Mouse (Mus musculus) right cerebral cortex, adult 2 months (tissue): ENCODE results near the gene Phb.

Experiments
- DNase-seq, 2 experiments: peaks; one replicate each; pipeline ENCODE4 v3.0.0; 2021 to 2022; ENCODE audit warnings: low spot score in 2 of 2

Gene Phb

DNA sequence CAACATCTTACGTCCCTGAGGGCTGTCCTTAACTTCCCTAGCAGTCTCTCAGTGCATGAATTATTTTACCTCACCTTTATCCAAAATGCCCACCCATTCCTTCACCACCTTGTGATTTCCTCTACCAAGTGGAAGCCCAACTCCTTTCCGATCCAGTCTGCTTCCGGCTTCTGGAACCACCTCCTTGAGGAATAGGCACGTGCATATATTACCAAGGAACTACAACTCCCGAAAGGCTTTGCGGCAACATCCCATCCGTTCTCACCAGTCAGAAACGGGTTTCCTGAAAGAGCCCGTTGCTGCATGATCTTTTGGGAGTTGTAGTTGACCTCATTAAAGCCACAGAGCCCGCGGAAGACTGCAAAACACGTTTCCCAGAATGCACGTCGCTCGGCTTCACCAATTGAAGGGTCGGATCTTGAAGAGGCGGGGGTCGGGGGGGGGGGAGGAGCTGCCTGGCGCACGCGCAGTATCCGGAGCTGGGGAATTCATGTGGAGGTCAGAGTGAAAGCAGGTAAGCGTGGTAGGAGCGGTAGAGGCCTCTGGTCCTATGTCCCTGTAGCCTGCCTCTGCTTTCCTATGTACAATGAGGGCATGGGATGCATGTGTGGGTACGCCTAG is at the start of gene Phb:
Gene Phb (plus strand): TSS at position 429 of the 621 bp plus-strand sequence.
- peak; percentile 97 to 98 for DNase-seq

- peak; percentile 39 to 42 for DNase-seq
Measured at GRCm38 (mm10) chr11:95617785-95618465, 48.8 kb upstream of the Phb start.

DNA sequence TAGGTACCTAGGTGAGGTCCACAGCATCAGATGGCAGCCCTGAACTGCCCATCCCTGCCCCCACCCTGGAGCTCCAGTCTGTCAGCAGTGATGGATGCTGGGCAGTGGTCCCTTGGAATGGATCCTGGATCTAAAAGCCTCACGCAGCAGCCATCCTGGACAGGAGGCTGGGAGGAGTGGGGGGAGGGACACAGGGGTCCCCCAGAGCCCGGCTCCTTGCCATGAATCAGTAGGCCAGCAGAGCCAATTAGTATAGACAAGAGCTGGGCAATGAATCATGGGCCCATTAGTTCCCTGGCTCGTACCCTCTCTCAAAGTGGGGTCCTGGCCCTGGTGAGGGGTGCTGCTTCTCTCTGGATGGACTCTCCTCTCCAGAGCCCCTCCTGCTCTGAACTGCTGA is 47.7 kb upstream of the Phb start:
- DNase-seq = no peak

DNA sequence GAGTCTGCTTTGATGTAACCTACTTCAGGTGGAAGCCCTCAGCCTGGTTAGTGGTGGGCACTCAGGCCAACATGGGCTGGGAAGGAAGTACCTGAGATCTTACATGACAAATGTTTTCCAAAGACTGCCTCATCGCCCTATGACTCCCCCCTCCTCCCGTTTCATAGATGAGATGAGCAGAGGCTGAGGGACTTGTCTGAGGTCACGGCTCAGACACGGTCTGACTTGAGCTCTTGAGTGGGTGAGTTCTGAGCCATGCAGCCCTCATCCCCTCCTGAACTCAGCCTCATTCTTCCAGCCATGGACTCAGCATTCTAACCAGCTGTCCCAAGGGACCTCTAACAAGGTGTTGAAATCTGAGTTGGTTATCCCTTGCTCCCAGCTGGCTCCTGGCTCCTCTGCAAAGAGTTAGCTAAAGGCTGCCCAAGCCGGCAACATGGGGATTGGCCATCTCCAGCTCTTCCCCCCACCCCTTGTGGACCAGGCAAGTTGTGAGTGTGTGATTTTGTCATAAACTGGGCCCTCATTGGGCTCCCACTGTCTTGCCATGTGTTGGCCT is 46.8 kb upstream of the Phb start:
- DNase-seq = no peak

GRCm38 (mm10) chr11:95621010-95621409 is 45.7 kb upstream of the Phb start:
- DNase-seq = no peak

DNA sequence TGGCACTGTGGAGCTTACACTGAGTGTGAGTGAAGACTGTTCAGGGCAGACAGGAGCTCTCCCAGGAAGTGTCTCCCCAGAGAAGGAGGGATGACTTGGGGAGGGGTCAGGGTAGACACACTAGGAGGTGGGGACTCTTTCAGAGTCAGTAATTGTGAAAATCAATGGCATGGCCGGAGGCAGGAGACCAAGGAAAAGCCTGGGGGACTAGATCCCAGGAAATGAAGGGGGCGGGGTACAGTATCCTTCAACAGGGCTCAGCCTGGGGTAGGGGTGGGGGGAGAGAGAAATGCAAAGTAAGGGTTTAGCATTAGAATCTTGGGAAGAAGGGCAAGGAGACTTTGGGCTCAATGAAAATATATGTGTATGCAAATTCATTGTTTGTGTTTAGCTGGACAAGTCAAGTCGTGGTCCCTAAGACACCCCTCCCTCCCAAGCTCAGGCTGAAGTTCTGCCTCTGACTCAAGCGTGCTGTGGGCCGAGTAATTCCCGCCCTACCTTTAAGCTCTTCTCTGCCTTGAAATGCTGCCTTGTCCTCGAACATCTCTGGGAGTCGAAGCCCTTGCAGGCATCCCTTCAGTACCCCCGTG is 45.1 kb upstream of the Phb start:
- no peak for DNase-seq

- no peak for DNase-seq
Measured at GRCm38 (mm10) chr11:95622426-95622825, 44.3 kb upstream of the Phb start.

- no peak for DNase-seq
Measured at GRCm38 (mm10) chr11:95630558-95630957, 36.2 kb upstream of the Phb start.

DNA sequence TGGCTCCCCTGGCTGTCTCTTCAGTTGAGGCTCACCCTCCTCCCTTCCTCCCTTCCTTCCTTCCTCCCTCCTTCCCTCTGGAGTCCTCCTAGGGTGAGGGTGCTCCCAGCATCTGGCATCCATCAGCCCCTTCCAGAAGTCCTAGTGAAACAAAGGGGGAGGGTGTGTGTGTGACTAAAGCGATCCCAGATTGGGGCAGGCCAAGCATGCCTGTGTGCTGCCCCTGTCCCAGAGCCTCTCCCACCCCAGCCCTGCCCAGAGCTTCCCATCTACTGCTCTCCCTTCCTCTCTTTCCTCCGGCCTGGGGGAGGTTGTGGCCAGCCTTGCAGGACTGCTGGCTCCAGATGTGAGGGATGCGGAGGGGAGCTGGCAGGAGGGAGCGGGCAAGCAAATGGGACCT is 35.5 kb upstream of the Phb start:
- DNase-seq = no peak

GRCm38 (mm10) chr11:95632474-95632873 is 34.3 kb upstream of the Phb start:
- no peak for DNase-seq

GRCm38 (mm10) chr11:95633512-95634000 is 33.2 kb upstream of the Phb start:
- DNase-seq = no peak

DNA sequence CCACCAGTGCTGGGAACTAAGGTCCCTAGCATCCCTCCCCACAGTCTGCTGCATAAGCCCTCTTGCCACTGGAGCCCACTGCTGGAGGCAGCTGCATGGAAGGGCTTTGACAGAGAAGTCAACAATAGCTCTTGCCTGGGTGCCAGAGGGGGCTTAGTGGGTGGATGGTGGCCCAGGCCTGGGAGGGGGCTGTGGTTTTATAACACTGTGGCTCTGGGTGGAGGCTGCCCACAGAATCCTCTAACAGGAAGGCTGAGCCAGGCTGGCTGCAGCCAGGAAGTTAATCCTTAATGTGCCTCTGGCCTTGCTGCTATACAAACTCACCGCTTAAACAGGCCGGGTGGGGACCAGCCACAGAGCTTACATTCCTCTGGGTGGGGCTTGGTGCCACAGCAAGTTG is 31.7 kb upstream of the Phb start:
- DNase-seq = no peak

DNA sequence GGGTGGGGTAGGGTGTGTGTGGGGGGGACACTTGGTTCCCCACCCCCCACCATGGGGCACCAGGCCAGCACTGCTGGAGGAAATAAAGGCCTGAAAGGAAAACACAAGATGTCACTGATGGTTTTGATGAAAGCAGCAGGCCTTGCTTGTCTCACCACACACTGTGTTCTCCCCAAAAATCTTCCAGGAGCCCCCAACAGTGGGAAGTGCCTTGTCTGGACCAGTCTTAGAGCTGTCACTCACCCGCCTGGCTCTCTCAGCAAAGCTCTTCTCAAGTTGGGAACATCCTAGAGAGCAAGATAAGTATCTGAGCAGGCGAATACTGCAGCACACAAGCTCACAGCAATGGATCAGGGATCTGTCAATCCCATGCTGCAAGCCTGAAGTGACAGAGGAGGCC is 26.0 kb upstream of the Phb start:
- no peak for DNase-seq

DNA sequence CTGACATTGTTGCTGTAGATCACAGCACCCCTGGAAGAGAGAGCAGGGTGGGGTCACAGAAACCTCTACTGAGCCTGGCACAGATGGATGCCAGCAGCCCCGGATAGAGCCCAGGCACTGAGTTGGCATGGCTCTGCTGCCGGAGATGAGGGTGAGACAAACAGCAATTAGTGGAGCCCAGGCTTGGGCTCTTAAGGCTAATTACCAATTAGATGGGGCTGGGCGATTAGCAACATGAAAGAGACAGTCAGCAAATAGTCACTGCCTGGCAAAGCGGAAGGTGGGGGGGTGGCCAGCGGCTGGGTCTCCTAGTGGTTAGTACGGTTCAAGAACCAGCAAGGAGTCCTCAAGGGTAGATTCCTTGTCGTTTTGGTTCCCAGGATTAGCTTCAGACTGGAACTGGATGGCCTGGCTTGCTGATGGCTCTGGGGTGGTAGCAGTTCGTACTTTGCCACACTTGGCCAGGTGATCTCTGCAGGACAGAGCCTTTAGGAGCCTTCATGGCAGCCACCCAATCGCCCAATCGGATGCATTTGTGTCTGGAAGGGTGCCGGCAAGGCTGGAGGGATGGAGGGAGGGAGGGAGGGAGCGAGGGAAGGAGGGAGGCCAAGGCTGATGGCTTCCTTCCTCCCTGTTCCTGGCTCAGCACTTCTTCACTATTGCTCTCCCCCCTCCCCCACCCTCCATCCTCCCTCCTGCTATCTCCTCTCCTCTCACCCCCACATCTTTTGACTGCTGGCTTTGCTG is 24.1 kb upstream of the Phb start:
- DNase-seq = peak; percentile 14 to 29

GRCm38 (mm10) chr11:95643856-95644255 is 22.9 kb upstream of the Phb start:
- no peak for DNase-seq

DNA sequence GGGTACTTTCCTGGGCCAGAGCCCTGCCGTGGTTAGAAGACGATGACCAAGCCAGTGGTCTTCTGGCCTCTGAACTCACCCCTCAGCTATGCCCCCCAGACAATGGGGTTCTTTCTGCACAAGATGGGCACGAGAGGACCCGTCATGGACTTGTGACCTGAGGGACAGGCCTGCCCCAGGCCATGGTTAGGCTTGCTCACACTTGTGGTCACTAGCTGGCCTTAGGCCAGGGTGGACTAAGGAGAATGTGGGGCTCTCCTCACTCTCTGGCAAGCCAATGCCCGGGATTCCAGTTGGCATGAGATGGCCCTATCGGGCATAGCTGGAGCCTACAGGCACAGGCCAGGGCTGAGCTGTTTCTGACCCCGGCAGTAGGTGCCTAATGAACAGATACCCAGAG is 22.4 kb upstream of the Phb start:
- DNase-seq = no peak

DNA sequence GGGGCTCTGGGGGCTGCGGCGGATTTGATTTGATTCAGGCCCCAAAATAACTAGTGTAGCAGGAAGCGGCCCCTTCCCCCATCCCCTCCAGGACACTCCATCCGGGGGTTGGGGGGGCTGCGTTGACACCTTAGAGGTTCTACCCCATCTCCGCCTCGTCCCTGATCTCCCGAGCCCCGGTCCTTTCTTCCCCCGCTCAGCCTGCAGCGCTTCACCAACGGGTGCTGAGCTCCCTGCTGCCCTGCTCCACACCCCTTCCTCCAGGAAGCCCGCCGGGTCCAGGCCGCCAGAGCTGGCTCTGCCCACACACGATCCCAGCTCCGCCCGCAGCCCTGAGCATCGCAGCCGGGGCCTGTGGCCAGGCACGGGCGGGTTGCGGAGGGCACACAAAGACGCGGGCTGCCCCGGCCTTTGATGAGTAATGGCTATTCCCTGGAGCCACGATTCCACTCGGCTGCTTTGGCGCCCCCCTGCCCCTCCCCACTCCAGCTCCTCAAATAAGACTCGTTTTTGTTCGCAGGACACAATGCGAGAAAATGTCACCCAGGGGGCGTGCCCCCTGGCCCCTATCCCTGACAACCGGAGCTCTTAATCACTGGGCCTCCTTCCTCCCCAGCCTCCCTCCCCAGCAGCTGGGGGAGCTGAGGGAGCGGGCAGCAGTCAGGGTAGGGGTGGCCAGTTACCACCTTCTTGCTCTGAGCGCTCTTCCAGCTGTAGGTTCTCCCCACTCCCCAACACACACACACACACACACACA is 21.2 kb upstream of the Phb start:
- no peak for DNase-seq

- DNase-seq = no peak
Measured at GRCm38 (mm10) chr11:95646154-95646490, 20.6 kb upstream of the Phb start.

DNA sequence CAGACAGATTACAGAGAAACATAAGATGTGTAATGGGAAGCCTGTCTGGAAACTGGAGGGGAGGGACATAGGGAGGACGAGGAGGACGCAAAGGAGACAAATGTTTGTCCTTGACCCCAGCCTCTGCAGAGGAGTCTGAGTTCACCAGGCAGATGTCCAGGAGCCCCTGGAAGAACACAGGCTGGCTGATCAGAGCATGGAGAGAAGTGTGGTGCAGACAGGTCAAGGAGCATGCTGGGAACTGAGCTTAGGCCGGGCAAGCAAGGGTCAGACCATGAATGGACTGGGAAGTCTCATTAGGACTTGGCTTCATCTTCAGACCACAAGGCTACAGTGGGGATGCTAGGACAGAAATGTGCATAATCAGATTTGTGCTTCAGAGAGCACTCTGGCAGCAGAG is 19.0 kb upstream of the Phb start:
- DNase-seq = no peak

DNA sequence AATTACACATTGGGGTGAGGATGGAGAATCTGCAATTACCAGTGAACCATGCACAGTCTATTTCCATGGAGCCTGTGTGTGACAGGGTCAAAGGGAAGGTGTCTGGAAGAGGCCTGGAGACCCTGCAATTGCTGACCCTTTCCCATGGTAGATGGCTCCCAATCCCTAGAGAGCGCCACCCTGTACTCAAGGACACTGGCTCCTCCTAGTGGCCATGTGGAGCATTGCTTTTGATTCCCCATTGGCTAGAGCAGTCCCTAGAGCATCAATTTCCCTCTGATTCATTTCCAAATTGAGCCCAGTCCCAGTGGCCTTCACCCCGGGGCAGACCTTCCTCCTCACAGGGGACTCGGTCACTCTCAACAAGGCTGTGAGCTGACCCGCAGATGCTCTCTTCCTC is 17.9 kb upstream of the Phb start:
- peak; percentile 84 for DNase-seq

DNA sequence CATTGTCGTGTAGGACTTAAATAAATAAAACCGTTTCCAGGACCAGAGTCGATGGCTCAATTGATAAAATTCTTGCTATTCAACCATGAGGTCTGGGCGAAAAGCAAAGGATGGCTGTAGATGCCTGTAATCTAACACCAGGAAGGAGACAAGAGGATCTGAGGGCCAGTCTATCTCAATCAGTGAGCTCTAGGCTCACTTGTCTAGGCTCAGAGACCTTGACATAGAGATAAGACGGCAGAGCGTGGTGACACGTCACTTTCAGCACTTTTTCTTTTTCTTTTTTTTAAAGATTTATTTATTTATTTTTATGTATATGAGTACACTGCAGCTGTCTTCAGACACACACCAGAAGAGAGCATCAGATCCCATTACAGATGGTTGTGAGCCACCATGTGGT is 17.2 kb upstream of the Phb start:
- no peak for DNase-seq

GRCm38 (mm10) chr11:95650001-95650400 is 16.8 kb upstream of the Phb start:
- no peak for DNase-seq
